Mouse (Mus musculus): ENCODE results near the gene 9430015G10Rik.

GRCm38 (mm10) chr4:156070276-156070675, 39.5 kb upstream of the 9430015G10Rik start:
- no peak for TF ChIP-seq CTCF (IDR thresholded peaks at IDR 0.05; ENCODE audit: borderline replicate concordance, insufficient read depth, low read depth, low read length)
- TF ChIP-seq POLR2A (IDR thresholded peaks at IDR 0.05; ENCODE audit: borderline replicate concordance, insufficient read depth, low read length) = no peak
